Mouse (Mus musculus) heart, postnatal 0 days (tissue): ENCODE measurements at regions not wholly inside any gene's neighbourhood (a gene's known extent, or its start where the extent isn't known, plus 50 kb on each side); places are given as distances from the start of the nearest gene placed in this dataset.

Experiments
- CTCF ChIP-seq: IDR thresholded peaks from 2 replicates; pipeline ENCODE4 v1.5.1; 2016; ENCODE audit warnings: antibody characterized with exemption, control low read depth, low read depth
- EP300 ChIP-seq: IDR thresholded peaks from 2 replicates; pipeline ENCODE4 v1.6.1; 2016; ENCODE audit warnings: antibody characterized with exemption, low read depth

DNA sequence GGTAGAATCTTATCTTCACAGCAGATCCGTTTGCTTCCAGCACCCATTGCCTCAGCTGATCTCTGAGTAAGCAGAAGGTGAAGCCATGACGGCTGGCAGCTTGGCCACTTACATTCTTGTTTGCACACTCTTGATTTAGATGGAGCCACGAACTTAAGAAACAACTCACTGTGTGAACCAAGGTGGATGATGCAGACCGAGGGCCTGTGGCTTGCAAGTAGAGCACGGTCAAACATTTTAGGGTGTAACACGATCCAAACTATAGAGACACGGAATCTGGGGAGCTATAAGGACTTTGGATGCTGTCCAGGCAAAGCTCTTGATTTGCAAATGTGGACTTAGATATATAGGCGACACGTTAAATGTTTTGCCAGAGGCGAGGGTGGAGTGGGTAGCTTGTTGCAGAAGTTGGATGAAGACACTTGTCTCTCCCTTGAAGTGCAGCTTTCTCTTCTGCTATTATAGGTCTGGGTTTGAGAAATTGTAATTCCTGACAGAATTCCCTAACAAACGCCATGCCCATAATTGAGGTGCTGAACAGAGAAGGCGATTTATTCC is 133.5 kb upstream of the Arhgap5 start:
- TF ChIP-seq CTCF (no peak), EP300 (no peak)
